Comparison of ENCODE assay signal across 8 mouse cellular contexts in the genomic region with DNA sequence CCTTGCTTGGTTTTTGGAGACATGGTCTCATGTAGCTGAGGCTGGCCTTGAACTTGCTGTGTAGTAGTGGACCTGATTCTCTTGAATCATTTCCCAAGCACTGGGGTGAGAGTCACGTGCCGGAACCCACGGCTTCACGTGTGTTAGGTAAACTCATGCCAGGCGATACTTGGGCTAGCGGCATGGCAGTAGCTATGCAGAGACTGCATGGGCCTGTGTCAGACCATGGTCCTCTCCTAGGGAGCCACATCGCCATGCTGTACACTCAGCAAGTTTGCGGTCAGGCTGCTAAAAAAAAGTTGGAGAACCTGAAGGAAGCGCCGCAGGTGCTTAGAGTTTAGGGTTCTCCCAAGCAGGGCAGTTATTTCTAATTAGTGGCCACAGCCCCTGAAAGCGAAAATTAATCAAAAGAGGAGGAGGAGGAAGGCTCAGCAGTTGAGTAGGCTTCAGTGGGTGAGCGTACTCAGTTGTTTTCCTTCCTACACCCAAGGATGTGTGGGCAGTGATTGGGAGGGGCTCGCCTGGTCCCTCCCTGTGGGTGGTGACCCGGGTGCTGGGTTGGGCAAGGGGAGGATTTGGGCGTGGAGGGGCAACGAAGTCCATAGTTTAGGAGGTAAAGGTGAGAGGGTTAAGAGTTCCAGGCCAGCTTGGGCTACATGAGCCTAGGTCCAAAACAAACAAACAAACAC. TPM values are rescaled to one million over a fixed set of nuclear protein-coding genes. Genes with fewer than 3 reads are reported as not detected.
A peak's percentile ranks its signal among the peaks of the same experiment; 100 is the strongest.
DNase-seq lines count a peak whose midpoint lies in the region; ATAC-seq lines count a peak whose summit lies in the region.

No protein-coding gene starts in this region.

- WGBS in stomach, embryonic 15.5 days = 48% methylated on average over 16 of the region's 16 CpGs

- H3K9ac ChIP-seq in stomach, embryonic 15.5 days = no peak overlapping the region

- no peaks in the 10 kb centered on the region for H3K27me3 ChIP-seq in stomach, embryonic 15.5 days (replicated peaks)

- intact Hi-C loops in heart, postnatal 25 days (cut with DNase I) = loop anchor here (2.0 kb wide), 1 partner anchor 27 kb away; no protein-coding TSS in a partner anchor

- peak overlapping the region; percentile 71 for H3K4me2 ChIP-seq in stomach, embryonic 15.5 days

- peak overlapping the region; percentile 68 for H3K27ac ChIP-seq in stomach, embryonic 15.5 days

- peak overlapping the region; percentile 90 for H3K4me3 ChIP-seq in stomach, embryonic 15.5 days (replicated peaks)

- DNase-seq in 416B (ENCODE audit: low read depth) (peak; percentile 89), MN1 (ENCODE audit: low spot score) (peak; percentile 43)
- DNase-seq in fat pad, adult 2 months (ENCODE audit: extremely low read depth, low read depth, low spot score) = peak; percentile 40
- DNase-seq in heart, postnatal 25 days (ENCODE audit: low spot score) = peak; percentile 69
- DNase-seq in kidney, postnatal 4 days = peak; percentile 77 to 86
- no peak for DNase-seq in layer of hippocampus, postnatal 10 days (ENCODE audit: low spot score in 2 of 2)

- ATAC-seq in megakaryocyte-erythroid progenitor cell, adult 5-6 weeks (replicated peaks; ENCODE audit: low FRiP score, low TSS enrichment, poor library complexity, severe bottlenecking) = peak; percentile 66
- peak; percentile 71 for ATAC-seq in stomach, embryonic 15.5 days (ENCODE audit: insufficient read depth, low FRiP score, low read depth)

- no peaks in the 10 kb centered on the region for H3K9me3 ChIP-seq in stomach, embryonic 15.5 days

- H3K36me3 ChIP-seq in stomach, embryonic 15.5 days = no peaks in the 10 kb centered on the region

- H3K4me1 ChIP-seq in stomach, embryonic 15.5 days = peaks cover 36% of the 10 kb centered on the region

RNA-seq across cellular contexts. Expression of a gene that starts 10.0 kb away (rescaled TPM):
- 100 to 1,000 TPM; 114 to 130 TPM for total RNA-seq in heart, postnatal 25 days (2021)
- 29.3 and 44.6 TPM in 2 replicates for total RNA-seq in megakaryocyte-erythroid progenitor cell, adult 5-6 weeks (2014; fragmentation: Nextera tagmentation)
- total RNA-seq in megakaryocyte-erythroid progenitor cell, adult 5-6 weeks (2017) = 11.2 and 17.9 TPM in 2 replicates
- polyA plus RNA-seq in stomach, embryonic 15.5 days (2015; fragmentation: Nextera tagmentation; extraction: Ambion mirVana) = 125 and 133 TPM in 2 replicates
- total RNA-seq in layer of hippocampus, postnatal 10 days (2021) = 10 to 100 TPM; 64.3 to 69.4 TPM

RNA-seq across cellular contexts. Expression of a gene that starts 30.9 kb away (rescaled TPM):
- 10 to 100 TPM; 23.0 to 24.9 TPM for total RNA-seq in heart, postnatal 25 days (2021)
- total RNA-seq in megakaryocyte-erythroid progenitor cell, adult 5-6 weeks (2014; fragmentation: Nextera tagmentation) = 3.8 and 9.4 TPM in 2 replicates
- total RNA-seq in megakaryocyte-erythroid progenitor cell, adult 5-6 weeks (2017) = 1.7 and 5.1 TPM in 2 replicates
- 21.2 and 21.7 TPM in 2 replicates for polyA plus RNA-seq in stomach, embryonic 15.5 days (2015; fragmentation: Nextera tagmentation; extraction: Ambion mirVana)
- 10 to 100 TPM; 85.3 to 99.4 TPM for total RNA-seq in layer of hippocampus, postnatal 10 days (2021)

Comparison
In these comparisons a context has a peak if more than half of its experiments do, and no peak if none do; other contexts are left out.
1. DNase-seq: peak in 416B (single experiment), MN1 (single experiment), fat pad, adult 2 months (single experiment), heart, postnatal 25 days (single experiment) and kidney, postnatal 4 days (2 of 2); none in layer of hippocampus, postnatal 10 days (0 of 2).